Mouse (Mus musculus) MEL (cell line): ENCODE results near the gene Anln.

Experiments
- BHLHE40 ChIP-seq: IDR thresholded peaks from 2 replicates; pipeline ENCODE4 v1.6.1; 2012; ENCODE audit warnings: low read depth, mild to moderate bottlenecking, inconsistent platforms, low read length, improper control_type of control experiment, borderline replicate concordance
- CHD2 ChIP-seq: IDR thresholded peaks from 2 replicates; pipeline ENCODE4 v1.6.1; 2011; ENCODE audit warnings: low read length, improper control_type of control experiment
- CTCF ChIP-seq, 3 experiments: IDR thresholded peaks in 2 of 3; conservative IDR thresholded peaks in 1 of 3; 2 replicates each; pipeline ENCODE4 v1.5.1; 2011 to 2012; ENCODE audit warnings: low read length in 3 of 3, low read depth in 2 of 3, mild to moderate bottlenecking in 2 of 3, improper control_type of control experiment in 1 of 3, inconsistent platforms in 1 of 3, mixed read lengths in 1 of 3, moderate library complexity in 1 of 3; ENCODE audit not compliant: control insufficient read depth in 1 of 3, insufficient read depth in 1 of 3, poor library complexity in 1 of 3, severe bottlenecking in 1 of 3
- GATA1 ChIP-seq: IDR thresholded peaks from 2 replicates; pipeline ENCODE4 v1.6.1; 2011; ENCODE audit warnings: low read depth, low read length, improper control_type of control experiment
- MAFK ChIP-seq: IDR thresholded peaks from 2 replicates; pipeline ENCODE4 v1.6.1; 2011; ENCODE audit warnings: low read depth, mild to moderate bottlenecking, low read length, improper control_type of control experiment, borderline replicate concordance
- POLR2A ChIP-seq, 2 experiments: IDR thresholded peaks; 2 replicates each; pipeline ENCODE4 v1.6.1; 2011 to 2012; ENCODE audit warnings: low read length in 2 of 2, mild to moderate bottlenecking in 2 of 2, control low read depth in 1 of 2, improper control_type of control experiment in 1 of 2, low read depth in 1 of 2, moderate library complexity in 1 of 2; ENCODE audit not compliant: control insufficient read depth in 1 of 2, insufficient read depth in 1 of 2, poor library complexity in 1 of 2
- POLR2AphosphoS5 ChIP-seq: IDR thresholded peaks from 2 replicates; pipeline ENCODE4 v1.6.1; 2012; ENCODE audit warnings: low read depth, borderline replicate concordance, mild to moderate bottlenecking, inconsistent platforms, low read length, moderate library complexity, mixed read lengths
- TAL1 ChIP-seq: IDR thresholded peaks from 2 replicates; pipeline ENCODE4 v1.6.1; 2012; ENCODE audit warnings: mild to moderate bottlenecking, inconsistent platforms, low read length, moderate library complexity, mixed read lengths
- ZMIZ1 ChIP-seq: IDR thresholded peaks from 2 replicates; pipeline ENCODE4 v1.6.1; 2012; ENCODE audit warnings: low read depth, mild to moderate bottlenecking, inconsistent platforms, low read length, improper control_type of control experiment, moderate library complexity
- ZNF384 ChIP-seq: IDR thresholded peaks from 2 replicates; pipeline ENCODE4 v1.6.1; 2012; ENCODE audit warnings: low read depth, mild to moderate bottlenecking, inconsistent platforms, low read length, improper control_type of control experiment

GRCm38 (mm10) chr9:22433221-22433620 is 44.2 kb upstream of the Anln start:
- TF ChIP-seq CHD2 (no peak), POLR2A (IDR thresholded peaks at IDR 0.05; ENCODE audit: control insufficient read depth in 1 of 2, insufficient read depth in 1 of 2, low read depth in 1 of 2, low read length in 2 of 2, poor library complexity in 1 of 2) (no peak), CTCF (IDR thresholded peaks at IDR 0.05 in 2 of 3, conservative IDR thresholded peaks at IDR 0.05 in 1 of 3; ENCODE audit: control insufficient read depth in 1 of 3, insufficient read depth in 1 of 3, low read depth in 2 of 3, low read length in 3 of 3, poor library complexity in 1 of 3, severe bottlenecking in 1 of 3) (no peak), TAL1 (no peak), MAFK (no peak), POLR2AphosphoS5 (no peak), ZMIZ1 (no peak), GATA1 (no peak), BHLHE40 (no peak), ZNF384 (no peak)
